Mouse (Mus musculus) neural tube, embryonic 14.5 days (tissue): ENCODE measurements at regions not wholly inside any gene's neighbourhood (a gene's known extent, or its start where the extent isn't known, plus 50 kb on each side); places are given as distances from the start of the nearest gene placed in this dataset.
A peak's percentile ranks its signal among the peaks of the same experiment; 100 is the strongest.

Source experiments
- ATAC-seq: fragments of 200-750 bp; cut with Nextera tagmentation; 2 replicates; pipeline ENCODE4 v1.8.0; 2017; ENCODE audit warnings: low read depth, mild to moderate bottlenecking, moderate TSS enrichment, moderate library complexity
- H3K27ac ChIP-seq: fragments of 300-500 bp; sonication (generic); 2 replicates; pipeline ENCODE4 v1.5.1; 2014; ENCODE audit warnings: low read depth, mild to moderate bottlenecking, control low read depth, low read length, moderate library complexity, mixed read lengths
- H3K27me3 ChIP-seq: fragments of 300-500 bp; sonication (generic); 2 replicates; pipeline ENCODE4 v1.6.1; 2014; ENCODE audit warnings: low read length; ENCODE audit not compliant: control insufficient read depth, insufficient read depth
- H3K36me3 ChIP-seq: fragments of 300-500 bp; sonication (generic); 2 replicates; pipeline ENCODE4 v1.6.1; 2014; ENCODE audit warnings: low read length, mixed read lengths; ENCODE audit not compliant: control insufficient read depth, insufficient read depth
- H3K4me1 ChIP-seq: fragments of 300-500 bp; sonication (generic); 2 replicates; pipeline ENCODE4 v1.6.1; 2014; ENCODE audit warnings: low read length; ENCODE audit not compliant: control insufficient read depth, insufficient read depth
- H3K4me2 ChIP-seq: fragments of 300-500 bp; sonication (generic); 2 replicates; pipeline ENCODE4 v1.6.1; 2014; ENCODE audit warnings: mild to moderate bottlenecking, low read depth, low read length, control low read depth
- H3K4me3 ChIP-seq: fragments of 300-500 bp; sonication (generic); 2 replicates; pipeline ENCODE4 v1.5.1; 2014; ENCODE audit warnings: low read depth, low read length, control low read depth, mixed read lengths
- H3K9ac ChIP-seq: fragments of 300-500 bp; sonication (generic); replicated peaks from 2 replicates; pipeline ENCODE4 v1.6.1; 2014; ENCODE audit warnings: low read depth, mild to moderate bottlenecking, control low read depth, low read length, mixed read lengths
- H3K9me3 ChIP-seq: fragments of 300-500 bp; sonication (generic); 2 replicates; pipeline ENCODE4 v1.6.1; 2016; ENCODE audit warnings: low read length; ENCODE audit not compliant: control insufficient read depth
- WGBS: fragments of 180-500 bp; shearing (Covaris S2); extraction: QIAGEN DNeasy Blood & Tissue Kit; methylation state at CpG from one replicate; pipeline ENCODE4 v1.1.7; 2014; 5-methylcytosine and 5-hydroxymethylcytosine counted together

- H3K4me3 ChIP-seq: no peak overlapping the region
- no peak overlapping the region for H3K27ac ChIP-seq
- H3K27me3 ChIP-seq: no peaks in the 10 kb centered on the region
- no peak for ATAC-seq
- no peaks in the 10 kb centered on the region for H3K36me3 ChIP-seq
- H3K9ac ChIP-seq: no peak overlapping the region
- no peaks in the 10 kb centered on the region for H3K4me1 ChIP-seq
- 78% methylated on average over 3 of the region's 3 CpGs for WGBS
- H3K4me2 ChIP-seq: no peak overlapping the region
- H3K9me3 ChIP-seq: no peaks in the 10 kb centered on the region
Observed at GRCm38 (mm10) chr19:15398624-15399023, 548.5 kb downstream of the Psat1 start.

GRCm38 (mm10) chr19:15371682-15372081 is 575.5 kb downstream of the Psat1 start:
- Histone ChIP-seq H3K36me3 (no peaks in the 10 kb centered on the region), H3K4me1 (no peaks in the 10 kb centered on the region), H3K4me2 (no peak overlapping the region), H3K27me3 (no peaks in the 10 kb centered on the region), H3K9ac (no peak overlapping the region), H3K9me3 (no peaks in the 10 kb centered on the region), H3K27ac (no peak overlapping the region), H3K4me3 (no peak overlapping the region)
- ATAC-seq: no peak
- 59% methylated on average over 8 of the region's 8 CpGs for WGBS

GRCm38 (mm10) chr19:15366951-15367350 is 580.2 kb downstream of the Psat1 start:
- no peak overlapping the region for H3K9ac ChIP-seq
- H3K9me3 ChIP-seq: no peaks in the 10 kb centered on the region
- no peaks in the 10 kb centered on the region for H3K27me3 ChIP-seq
- WGBS: 70% methylated on average over 2 of the region's 2 CpGs
- no peaks in the 10 kb centered on the region for H3K4me1 ChIP-seq
- no peak overlapping the region for H3K27ac ChIP-seq
- no peaks in the 10 kb centered on the region for H3K36me3 ChIP-seq
- no peak for ATAC-seq
- no peak overlapping the region for H3K4me3 ChIP-seq
- no peak overlapping the region for H3K4me2 ChIP-seq

- H3K27ac ChIP-seq: no peak overlapping the region
- H3K27me3 ChIP-seq: no peaks in the 10 kb centered on the region
- no peaks in the 10 kb centered on the region for H3K36me3 ChIP-seq
- 7% methylated on average over 3 of the region's 3 CpGs for WGBS
- no peak overlapping the region for H3K4me2 ChIP-seq
- ATAC-seq: peak; percentile 79; the same call in 1 of the 2 replicates
- H3K4me1 ChIP-seq: no peaks in the 10 kb centered on the region
- no peak overlapping the region for H3K9ac ChIP-seq
- H3K9me3 ChIP-seq: no peaks in the 10 kb centered on the region
- H3K4me3 ChIP-seq: no peak overlapping the region
Observed at GRCm38 (mm10) chr19:15357181-15357580, 590.0 kb downstream of the Psat1 start.

- Histone ChIP-seq H3K4me3 (no peak overlapping the region), H3K36me3 (no peaks in the 10 kb centered on the region), H3K9me3 (no peaks in the 10 kb centered on the region), H3K27me3 (no peaks in the 10 kb centered on the region), H3K9ac (no peak overlapping the region), H3K4me1 (no peaks in the 10 kb centered on the region), H3K27ac (no peak overlapping the region), H3K4me2 (no peak overlapping the region)
- ATAC-seq: no peak
- 95% methylated on average over 3 of the region's 3 CpGs for WGBS
Observed at GRCm38 (mm10) chr19:15348356-15348755, 598.8 kb downstream of the Psat1 start.

GRCm38 (mm10) chr19:15342229-15342628 is 604.9 kb downstream of the Psat1 start:
- ATAC-seq: no peak
- 100% methylated on average over 1 of the region's 1 CpGs for WGBS
- Histone ChIP-seq H3K27ac (no peak overlapping the region), H3K36me3 (no peaks in the 10 kb centered on the region), H3K4me2 (no peak overlapping the region), H3K4me3 (no peak overlapping the region), H3K9ac (no peak overlapping the region), H3K4me1 (peaks cover 16% of the 10 kb centered on the region; the same call in 1 of the 2 replicates), H3K27me3 (no peaks in the 10 kb centered on the region), H3K9me3 (no peaks in the 10 kb centered on the region)

GRCm38 (mm10) chr19:15340305-15340983 is 606.7 kb downstream of the Psat1 start:
- peak; percentile 93 for ATAC-seq
- WGBS: 4% methylated on average over 19 of the region's 19 CpGs
- Histone ChIP-seq H3K9ac (no peak overlapping the region), H3K9me3 (no peaks in the 10 kb centered on the region), H3K27ac (no peak overlapping the region; the same call in 1 of the 2 replicates), H3K4me2 (peak overlapping the region; percentile 34), H3K4me3 (no peak overlapping the region; the same call in 1 of the 2 replicates), H3K27me3 (no peaks in the 10 kb centered on the region), H3K36me3 (no peaks in the 10 kb centered on the region), H3K4me1 (peaks cover 16% of the 10 kb centered on the region; the same call in 1 of the 2 replicates)

GRCm38 (mm10) chr19:15339979-15340304 is 607.2 kb downstream of the Psat1 start:
- Histone ChIP-seq H3K36me3 (no peaks in the 10 kb centered on the region), H3K27me3 (no peaks in the 10 kb centered on the region), H3K9ac (no peak overlapping the region; the same call in 1 of the 2 replicates), H3K9me3 (no peaks in the 10 kb centered on the region), H3K27ac (no peak overlapping the region; the same call in 1 of the 2 replicates), H3K4me1 (peaks cover 16% of the 10 kb centered on the region; the same call in 1 of the 2 replicates), H3K4me2 (peak overlapping the region; percentile 34), H3K4me3 (no peak overlapping the region)
- ATAC-seq: peak; percentile 56
- WGBS: 5% methylated on average over 11 of the region's 11 CpGs

GRCm38 (mm10) chr19:15330155-15330554 is 617.0 kb downstream of the Psat1 start:
- Histone ChIP-seq H3K9ac (no peak overlapping the region), H3K9me3 (no peaks in the 10 kb centered on the region), H3K4me3 (no peak overlapping the region), H3K4me2 (no peak overlapping the region), H3K27ac (no peak overlapping the region), H3K36me3 (no peaks in the 10 kb centered on the region), H3K27me3 (no peaks in the 10 kb centered on the region), H3K4me1 (no peaks in the 10 kb centered on the region)
- 91% methylated on average over 3 of the region's 3 CpGs for WGBS
- ATAC-seq: no peak
